Mouse (Mus musculus) heart, postnatal 36 days (tissue): ENCODE results near the gene Ttc30a1. TPM values are rescaled to one million over a fixed set of nuclear protein-coding genes. Genes with fewer than 3 reads are reported as not detected.
A peak's percentile ranks its signal among the peaks of the same experiment; 100 is the strongest.
"Not testable (repeated sequence)": the region's sequence is repeated elsewhere in the genome, so short reads cannot be mapped to it uniquely, and the experiment has no call there.

Experiments used
- DNase-seq, 2 experiments: peaks; one replicate each; pipeline ENCODE4 v3.0.0; 2021 to 2022
- intact Hi-C: fragments of 180-260 bp; cut with DNase I; formaldehyde crosslinking; loops from one replicate; pipeline ENCODE4 v1.15.1; 2025
- total RNA-seq, 2 experiments: library from RNA; stranded (reverse); gene quantifications; 2 replicates each; pipeline ENCODE4 v1.2.3; 2021

The Ttc30a1 gene
- total RNA-seq, 2 experiments from 2014 or later, result 2.9 to 3.9 TPM

DNA sequence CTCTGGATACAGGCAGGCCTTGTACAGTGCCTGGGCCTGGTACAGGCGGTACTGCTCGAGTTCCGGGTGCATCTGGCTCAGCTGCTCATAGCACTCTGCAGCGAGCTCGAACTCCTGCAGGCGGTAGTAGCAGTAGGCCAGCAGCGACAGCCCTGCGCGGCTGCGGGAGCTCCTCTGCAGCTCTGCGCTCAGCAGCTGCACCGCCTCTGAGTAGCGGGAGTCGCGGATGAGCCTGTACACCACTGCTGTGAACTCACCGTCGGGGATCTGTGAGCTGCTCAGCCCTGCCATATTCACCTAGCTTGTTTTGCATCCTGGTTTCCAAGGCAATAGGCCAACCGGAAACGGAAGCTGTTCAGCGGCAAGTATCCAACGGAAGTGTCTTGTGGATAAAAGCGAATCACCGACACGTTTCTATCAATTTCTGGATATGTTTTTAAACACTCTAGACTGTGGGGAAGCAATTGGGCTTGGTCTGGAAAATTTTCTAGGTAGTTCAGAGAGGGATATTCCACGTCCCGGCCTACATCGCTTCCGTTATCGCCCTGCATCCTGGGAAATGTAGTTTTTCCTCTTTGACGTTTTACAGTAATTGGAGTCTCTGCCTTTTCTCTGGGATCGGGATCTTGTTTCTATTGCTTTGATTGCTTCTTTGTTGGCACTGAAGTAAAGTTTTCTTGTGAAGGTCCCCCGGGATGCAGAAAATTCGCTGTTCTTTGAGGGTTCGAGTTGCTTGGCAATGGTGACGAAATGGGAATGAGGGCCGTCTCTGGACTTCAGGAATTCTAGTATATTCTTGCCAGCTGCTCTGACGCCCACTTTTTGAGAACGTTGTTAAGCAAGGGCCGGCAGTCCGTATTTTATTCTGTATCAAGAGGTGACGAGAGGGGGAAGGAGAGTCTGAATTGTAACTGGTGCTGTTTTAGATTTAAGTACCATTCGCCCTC, 43.4 kb downstream of the Ttc30a1 start, which contains the start of gene Ttc30b:
Gene Ttc30b (minus strand): TSS at position 469 of the 947 bp plus-strand sequence.
- intact Hi-C loops, result loop anchor here (2.0 kb wide), 1 partner anchor 22 kb away; no protein-coding TSS in a partner anchor
- DNase-seq, result peak; percentile 82 to 87

DNA sequence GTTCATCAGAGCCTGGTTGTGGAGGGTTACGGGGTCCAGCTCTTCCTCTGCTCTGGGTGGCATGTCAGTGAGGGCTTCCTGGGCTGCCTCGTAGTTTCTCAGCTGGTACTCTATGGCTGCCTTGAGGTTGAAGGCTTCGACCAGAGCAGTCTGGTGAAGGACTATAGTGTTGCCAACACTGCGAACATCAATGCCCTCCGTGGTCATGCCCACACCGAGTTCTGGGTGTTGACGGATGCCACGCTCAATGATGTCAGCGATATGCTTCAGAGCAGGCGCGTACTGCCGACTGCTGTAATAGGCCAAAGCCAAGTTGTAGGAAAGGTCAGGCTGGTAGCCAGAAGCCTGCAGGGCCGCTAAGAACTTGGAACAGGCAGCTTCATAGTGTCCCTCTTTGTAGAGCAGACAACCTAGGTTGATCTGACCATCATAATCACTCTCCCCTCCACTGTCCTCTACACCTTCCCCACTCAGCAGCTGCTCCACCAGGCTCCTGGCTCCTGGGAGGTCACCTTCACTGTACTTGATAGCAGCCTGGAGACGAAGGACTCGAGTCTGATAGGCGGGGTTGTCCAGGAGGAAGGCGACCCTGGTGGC, 44.1 kb downstream of the Ttc30a1 start:
- intact Hi-C loops, result loop anchor here (2.0 kb wide), 1 partner anchor 23 kb away; no protein-coding TSS in a partner anchor
- DNase-seq, result not testable (repeated sequence)

DNA sequence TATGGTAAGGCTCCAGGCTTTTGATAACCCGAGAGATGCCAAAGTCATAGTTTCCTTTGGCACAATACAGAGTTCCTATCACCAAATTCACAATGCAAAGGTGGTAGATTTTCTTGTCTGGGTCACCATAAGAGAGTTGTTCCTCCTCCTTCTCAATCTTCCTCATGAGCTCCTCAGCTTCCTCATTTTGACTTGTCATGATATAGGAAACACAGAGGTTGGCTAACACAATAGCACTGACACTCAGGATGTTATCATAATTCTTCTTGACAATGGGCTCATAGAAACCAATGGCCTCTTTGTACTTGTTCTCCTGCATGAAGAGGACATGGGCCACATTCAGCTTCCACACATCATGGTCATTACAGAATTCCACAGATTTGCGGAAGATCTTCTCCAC, 45.1 kb downstream of the Ttc30a1 start:
- DNase-seq, intact Hi-C loops: not testable (repeated sequence)

DNA sequence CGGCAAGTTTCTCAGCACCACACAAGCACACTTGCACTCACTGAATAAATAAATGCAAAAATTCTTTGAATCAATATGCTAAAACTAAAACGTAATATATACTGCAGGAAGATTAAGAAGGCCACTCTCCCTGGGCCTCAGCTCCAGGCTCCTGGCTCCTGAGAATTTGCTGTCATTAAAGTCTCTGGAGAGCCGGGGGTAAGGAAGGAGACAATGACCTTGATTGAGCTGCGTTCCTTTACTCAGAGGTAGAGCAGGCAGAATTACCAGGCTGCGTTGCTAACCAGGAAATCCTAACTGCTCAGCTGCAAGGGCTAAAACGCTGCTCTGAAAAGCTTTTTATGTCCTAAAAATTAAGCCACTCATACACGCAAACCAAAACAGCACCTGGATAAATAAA, 48.2 kb downstream of the Ttc30a1 start:
- intact Hi-C loops, result no loop called here
- DNase-seq, result no peak

DNA sequence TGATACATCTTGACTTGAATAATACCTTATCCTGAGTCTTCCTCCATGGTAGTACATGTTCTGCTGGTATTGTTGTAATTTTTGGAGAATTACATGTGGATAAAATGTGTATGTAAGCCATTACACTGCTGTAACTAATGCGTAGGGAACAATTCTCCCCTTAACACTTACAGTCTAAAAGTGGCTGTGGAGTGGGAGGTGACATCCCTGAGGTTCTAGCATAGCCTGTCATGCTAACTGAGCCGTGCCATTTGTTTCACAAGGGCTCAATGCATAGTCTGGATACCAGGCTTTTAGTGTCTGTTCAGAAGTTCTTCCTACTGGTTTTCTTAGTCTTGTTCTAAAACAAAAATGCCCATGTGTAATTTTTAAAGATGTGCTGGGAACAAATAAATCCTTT, 50.8 kb downstream of the Ttc30a1 start:
- no peak for DNase-seq
- intact Hi-C loops, result no loop called here

DNA sequence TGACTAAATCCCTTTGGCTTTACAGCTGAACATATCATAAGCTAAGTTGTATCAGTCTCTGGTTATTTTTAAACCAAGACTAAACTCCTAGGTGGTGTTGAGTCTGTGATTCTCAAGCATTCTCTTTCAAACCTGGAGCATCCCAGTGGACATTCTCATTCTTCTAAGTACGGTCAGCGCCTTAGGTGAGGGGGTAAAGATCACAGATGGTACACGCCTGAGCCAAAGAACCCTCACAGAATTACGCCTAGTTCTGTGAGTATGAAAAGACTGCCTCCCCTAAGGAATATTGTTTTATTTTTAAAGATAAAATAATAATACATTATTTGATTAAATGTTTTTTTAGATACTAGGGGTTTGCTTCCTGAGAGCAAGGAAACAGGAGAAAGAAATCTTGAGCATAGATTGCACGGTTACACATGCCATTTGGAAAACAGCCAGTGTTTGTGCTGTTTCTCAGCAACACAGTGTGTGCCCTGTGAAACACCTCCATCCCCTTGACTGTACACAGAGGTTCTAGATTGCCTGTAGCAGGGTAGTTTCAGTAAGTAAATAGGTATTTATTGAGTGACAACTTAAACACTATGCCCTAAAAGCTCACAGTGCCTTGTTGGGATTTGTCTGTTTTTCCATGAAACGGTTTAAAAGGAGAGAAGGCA, 51.9 kb downstream of the Ttc30a1 start:
- DNase-seq, result no peak
- intact Hi-C loops, result no loop called here

DNA sequence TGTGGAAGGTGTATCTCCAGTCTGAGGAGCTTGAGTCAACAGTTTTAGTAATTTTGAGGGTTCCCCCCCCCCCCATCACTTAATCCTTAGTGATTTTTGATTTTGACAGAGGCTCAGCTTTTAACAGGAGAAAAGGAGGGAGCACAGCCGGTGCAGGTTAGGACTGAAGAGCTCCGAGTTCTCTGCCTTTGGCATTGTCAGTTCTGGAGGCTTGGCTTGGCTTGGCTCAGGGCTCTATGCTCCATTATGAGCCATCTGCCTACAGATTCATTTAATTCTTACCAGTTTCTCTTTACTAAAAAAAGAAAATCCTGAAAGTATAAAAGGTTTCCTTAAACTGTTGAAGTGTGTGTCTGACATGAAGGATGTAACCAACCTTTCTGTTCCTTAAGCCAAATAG, 52.6 kb downstream of the Ttc30a1 start:
- no peak for DNase-seq
- intact Hi-C loops, result no loop called here

Other genes starting within 250 kb of the Ttc30a1 start
- gene Agps, start 149.8 kb downstream of the Ttc30a1 start, total RNA-seq, result 10 to 100 TPM; 26.6 to 34.3 TPM
- gene Ttc30b, start 43.4 kb downstream of the Ttc30a1 start, total RNA-seq, result 10 to 100 TPM; 16.2 to 20.1 TPM
- gene Ttc30a2, start 3.8 kb downstream of the Ttc30a1 start, total RNA-seq, result 1 to 10 TPM; 2.2 to 2.8 TPM